Mouse (Mus musculus) MEL (cell line): ENCODE measurements around the gene Wasl. TPM values are rescaled to one million over a fixed set of nuclear protein-coding genes. Genes with fewer than 3 reads are reported as not detected.

ENCODE experiments used
- DNase-seq: peaks from one replicate; pipeline ENCODE4 v3.0.0; 2011; ENCODE audit warnings: low read depth, low spot score
- H3K27ac ChIP-seq: 2 replicates; pipeline ENCODE4 v1.5.1; 2012; ENCODE audit warnings: low read depth, mild to moderate bottlenecking, control low read depth, low read length, moderate library complexity; ENCODE audit not compliant: control insufficient read depth
- H3K27me3 ChIP-seq, 2 experiments: fragments of 150-350 bp in 1 of 2; sonication (generic) in 1 of 2; 2 replicates each; pipeline ENCODE4 v1.6.1; 2012; ENCODE audit warnings: low read length in 2 of 2, mild to moderate bottlenecking in 2 of 2, improper control_type of control experiment in 1 of 2, moderate library complexity in 1 of 2; ENCODE audit not compliant: insufficient read depth in 2 of 2, control insufficient read depth in 1 of 2
- H3K36me3 ChIP-seq, 2 experiments: 2 replicates each; pipeline ENCODE4 v1.6.1; 2012 to 2014; ENCODE audit warnings: low read length in 2 of 2, improper control_type of control experiment in 1 of 2, inconsistent platforms in 1 of 2, mild to moderate bottlenecking in 1 of 2; ENCODE audit not compliant: insufficient read depth in 2 of 2, control insufficient read depth in 1 of 2
- H3K4me1 ChIP-seq, 2 experiments: fragments of 150-350 bp in 1 of 2; sonication (generic) in 1 of 2; 2 replicates each; pipeline ENCODE4 v1.6.1; 2012; ENCODE audit warnings: low read length in 2 of 2, improper control_type of control experiment in 1 of 2, mild to moderate bottlenecking in 1 of 2; ENCODE audit not compliant: insufficient read depth in 2 of 2, control insufficient read depth in 1 of 2
- H3K4me3 ChIP-seq, 2 experiments: fragments of 150-350 bp in 1 of 2; sonication (generic) in 1 of 2; 2 replicates each; pipeline ENCODE4 v1.5.1; 2012; ENCODE audit warnings: low read depth in 2 of 2, low read length in 2 of 2, mild to moderate bottlenecking in 2 of 2, moderate library complexity in 2 of 2, control low read depth in 1 of 2, improper control_type of control experiment in 1 of 2; ENCODE audit not compliant: control insufficient read depth in 1 of 2, insufficient read depth in 1 of 2
- H3K79me2 ChIP-seq: 2 replicates; pipeline ENCODE4 v1.6.1; 2012; ENCODE audit warnings: mild to moderate bottlenecking, low read length, moderate library complexity; ENCODE audit not compliant: control insufficient read depth, poor library complexity, insufficient read depth
- H3K9ac ChIP-seq: 2 replicates; pipeline ENCODE4 v1.6.1; 2012; ENCODE audit warnings: low read depth, mild to moderate bottlenecking, control low read depth, low read length, moderate library complexity; ENCODE audit not compliant: control insufficient read depth, poor library complexity, severe bottlenecking
- H3K9me3 ChIP-seq: fragments of 150-350 bp; sonication (generic); replicated peaks from 2 replicates; pipeline ENCODE4 v1.6.1; 2012; ENCODE audit warnings: mild to moderate bottlenecking, low read length, improper control_type of control experiment, moderate library complexity; ENCODE audit not compliant: insufficient read depth
- BHLHE40 ChIP-seq: IDR thresholded peaks from 2 replicates; pipeline ENCODE4 v1.6.1; 2012; ENCODE audit warnings: low read depth, mild to moderate bottlenecking, inconsistent platforms, low read length, improper control_type of control experiment, borderline replicate concordance
- CHD1 ChIP-seq: IDR thresholded peaks from 2 replicates; pipeline ENCODE4 v1.6.1; 2012; ENCODE audit warnings: low read depth, mild to moderate bottlenecking, inconsistent platforms, low read length, improper control_type of control experiment
- E2F4 ChIP-seq: IDR thresholded peaks from 2 replicates; pipeline ENCODE4 v1.6.1; 2011; ENCODE audit warnings: low read depth, low read length, improper control_type of control experiment, borderline replicate concordance
- ELF1 ChIP-seq: IDR thresholded peaks from 2 replicates; pipeline ENCODE4 v1.6.1; 2014; ENCODE audit warnings: low read depth, mild to moderate bottlenecking, inconsistent platforms, low read length, improper control_type of control experiment, moderate library complexity
- ETS1 ChIP-seq: IDR thresholded peaks from 2 replicates; pipeline ENCODE4 v1.6.1; 2012; ENCODE audit warnings: low read depth, mild to moderate bottlenecking, inconsistent platforms, low read length, improper control_type of control experiment, moderate library complexity
- JUND ChIP-seq: IDR thresholded peaks from 2 replicates; pipeline ENCODE4 v1.6.1; 2011; ENCODE audit warnings: low read depth, mild to moderate bottlenecking, improper control_type of control experiment, low read length
- KAT2A ChIP-seq: conservative IDR thresholded peaks from 2 replicates; pipeline ENCODE4 v1.6.1; 2012; ENCODE audit warnings: low read depth, low read length, improper control_type of control experiment, inconsistent platforms
- MAX ChIP-seq: IDR thresholded peaks from 2 replicates; pipeline ENCODE4 v1.6.1; 2011; ENCODE audit warnings: low read length, improper control_type of control experiment
- MEF2A ChIP-seq: IDR thresholded peaks from 2 replicates; pipeline ENCODE4 v1.6.1; 2014; ENCODE audit warnings: low read depth, mild to moderate bottlenecking, inconsistent platforms, low read length, improper control_type of control experiment; ENCODE audit not compliant: poor library complexity, insufficient replicate concordance, severe bottlenecking; ENCODE audit errors: extremely low read depth
- MXI1 ChIP-seq: IDR thresholded peaks from 2 replicates; pipeline ENCODE4 v1.6.1; 2011; ENCODE audit warnings: mild to moderate bottlenecking, low read depth, low read length, improper control_type of control experiment
- MYB ChIP-seq: IDR thresholded peaks from 2 replicates; pipeline ENCODE4 v1.6.1; 2011; ENCODE audit warnings: mild to moderate bottlenecking, low read depth, low read length, improper control_type of control experiment
- NELFE ChIP-seq: IDR thresholded peaks from 2 replicates; pipeline ENCODE4 v1.6.1; 2011; ENCODE audit warnings: low read depth, low read length, improper control_type of control experiment
- NRF1 ChIP-seq: IDR thresholded peaks from 2 replicates; pipeline ENCODE4 v1.6.1; 2014; ENCODE audit warnings: low read depth, mild to moderate bottlenecking, inconsistent platforms, low read length, improper control_type of control experiment, moderate library complexity; ENCODE audit not compliant: poor library complexity, insufficient read depth, severe bottlenecking
- POLR2A ChIP-seq, 2 experiments: IDR thresholded peaks; 2 replicates each; pipeline ENCODE4 v1.6.1; 2011 to 2012; ENCODE audit warnings: low read length in 2 of 2, mild to moderate bottlenecking in 2 of 2, control low read depth in 1 of 2, improper control_type of control experiment in 1 of 2, low read depth in 1 of 2, moderate library complexity in 1 of 2; ENCODE audit not compliant: control insufficient read depth in 1 of 2, insufficient read depth in 1 of 2, poor library complexity in 1 of 2
- POLR2AphosphoS2 ChIP-seq: IDR thresholded peaks from 2 replicates; pipeline ENCODE4 v1.6.1; 2011; ENCODE audit warnings: low read length, improper control_type of control experiment
- POLR2AphosphoS5 ChIP-seq: IDR thresholded peaks from 2 replicates; pipeline ENCODE4 v1.6.1; 2012; ENCODE audit warnings: low read depth, borderline replicate concordance, mild to moderate bottlenecking, inconsistent platforms, low read length, moderate library complexity, mixed read lengths
- RAD21 ChIP-seq: IDR thresholded peaks from 2 replicates; pipeline ENCODE4 v1.6.1; 2011; ENCODE audit warnings: mild to moderate bottlenecking, low read depth, low read length, improper control_type of control experiment
- RCOR1 ChIP-seq: IDR thresholded peaks from 2 replicates; pipeline ENCODE4 v1.6.1; 2012; ENCODE audit warnings: low read depth, mild to moderate bottlenecking, inconsistent platforms, low read length, improper control_type of control experiment
- SIN3A ChIP-seq: IDR thresholded peaks from 2 replicates; pipeline ENCODE4 v1.6.1; 2012; ENCODE audit warnings: low read length, improper control_type of control experiment, inconsistent platforms
- SMC3 ChIP-seq: IDR thresholded peaks from 2 replicates; pipeline ENCODE4 v1.6.1; 2011; ENCODE audit warnings: low read depth, low read length, improper control_type of control experiment
- TAL1 ChIP-seq: IDR thresholded peaks from 2 replicates; pipeline ENCODE4 v1.6.1; 2012; ENCODE audit warnings: mild to moderate bottlenecking, inconsistent platforms, low read length, moderate library complexity, mixed read lengths
- TCF12 ChIP-seq: IDR thresholded peaks from 2 replicates; pipeline ENCODE4 v1.6.1; 2014; ENCODE audit warnings: low read depth, mild to moderate bottlenecking, inconsistent platforms, low read length, improper control_type of control experiment, moderate library complexity
- USF1 ChIP-seq: IDR thresholded peaks from 2 replicates; pipeline ENCODE4 v1.6.1; 2014; ENCODE audit warnings: low read depth, mild to moderate bottlenecking, inconsistent platforms, low read length, improper control_type of control experiment, moderate library complexity
- USF2 ChIP-seq, 2 experiments: IDR thresholded peaks; 2 replicates each; pipeline ENCODE4 v1.6.1; 2011 to 2012; ENCODE audit warnings: improper control_type of control experiment in 2 of 2, low read length in 2 of 2, borderline replicate concordance in 1 of 2, inconsistent platforms in 1 of 2, low read depth in 1 of 2, mild to moderate bottlenecking in 1 of 2; ENCODE audit not compliant: insufficient read depth in 1 of 2
- ZC3H11A ChIP-seq: IDR thresholded peaks from 2 replicates; pipeline ENCODE4 v1.6.1; 2012; ENCODE audit warnings: low read depth, mild to moderate bottlenecking, inconsistent platforms, low read length, improper control_type of control experiment
- ZKSCAN1 ChIP-seq: IDR thresholded peaks from 2 replicates; pipeline ENCODE4 v1.6.1; 2012; ENCODE audit warnings: low read depth, mild to moderate bottlenecking, inconsistent platforms, low read length, improper control_type of control experiment, moderate library complexity
- ZMIZ1 ChIP-seq: IDR thresholded peaks from 2 replicates; pipeline ENCODE4 v1.6.1; 2012; ENCODE audit warnings: low read depth, mild to moderate bottlenecking, inconsistent platforms, low read length, improper control_type of control experiment, moderate library complexity
- ZNF384 ChIP-seq: IDR thresholded peaks from 2 replicates; pipeline ENCODE4 v1.6.1; 2012; ENCODE audit warnings: low read depth, mild to moderate bottlenecking, inconsistent platforms, low read length, improper control_type of control experiment
- polyA plus RNA-seq, 2 experiments: library from polyadenylated mRNA; stranded (reverse) in 1 of 2; unstranded in 1 of 2; fragments of >175 nt in 1 of 2; fragments of >200 nt in 1 of 2; gene quantifications; 2 replicates each; pipeline versions ENCODE4 v1.2.1 to v1.2.4; 2012; ENCODE audit warnings: low replicate concordance in 2 of 2, low read depth in 1 of 2; ENCODE audit not compliant: insufficient read length in 2 of 2, insufficient read depth in 1 of 2, missing spikeins in 1 of 2
- total RNA-seq: library from RNA; depleted of rRNA; stranded (reverse); fragments of 300-350 nt; gene quantifications from 2 replicates; pipeline ENCODE4 v1.2.3, GENCODE M21; 2012

The Wasl gene
- total and polyA plus RNA-seq, 3 experiments = 4.3 to 33.3 (median 9.5) TPM

- H3K9ac ChIP-seq = no peak overlapping the region
- TF ChIP-seq NELFE (no peak), ETS1 (no peak), JUND (no peak), RCOR1 (no peak), POLR2AphosphoS5 (no peak), SMC3 (no peak), MXI1 (no peak), TCF12 (no peak), MAX (no peak), ZNF384 (no peak), POLR2A (IDR thresholded peaks at IDR 0.05; ENCODE audit: control insufficient read depth in 1 of 2, insufficient read depth in 1 of 2, low read depth in 1 of 2, low read length in 2 of 2, poor library complexity in 1 of 2) (no peak), BHLHE40 (no peak), ZMIZ1 (no peak), ZC3H11A (no peak), KAT2A (no peak), USF1 (no peak), CHD1 (no peak), E2F4 (no peak)
- no peak overlapping the region for H3K4me3 ChIP-seq
- no peaks in the 10 kb centered on the region for H3K9me3 ChIP-seq
- no peaks in the 10 kb centered on the region; a peak in 1 of 4 replicates for H3K27me3 ChIP-seq
- no peaks in the 10 kb centered on the region for H3K36me3 ChIP-seq
- no peaks in the 10 kb centered on the region for H3K4me1 ChIP-seq
- no peaks in the 10 kb centered on the region for H3K79me2 ChIP-seq
- no peak for DNase-seq
- H3K27ac ChIP-seq = no peak overlapping the region
Observed at GRCm38 (mm10) chr6:24683113-24683512, 18.3 kb upstream of the Wasl start.

DNA sequence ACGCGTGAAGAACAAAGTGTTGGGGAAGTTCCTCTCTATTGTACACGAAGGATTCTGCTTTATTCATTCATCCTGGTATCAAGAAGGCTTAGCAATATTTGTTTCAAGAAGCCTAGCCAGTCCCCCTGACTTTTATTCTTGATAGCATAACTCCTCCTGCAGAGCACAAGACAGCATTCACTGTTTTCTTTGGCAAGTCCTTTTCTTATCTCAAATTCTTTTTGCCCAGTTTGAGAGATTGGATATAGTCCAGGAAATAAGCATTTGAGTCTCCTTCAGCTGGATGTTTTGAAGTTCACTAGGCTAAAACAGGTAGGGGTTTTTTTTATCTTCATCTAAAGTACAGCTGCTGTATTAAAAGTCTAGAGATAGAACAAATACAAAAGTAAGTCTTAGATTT is 3.0 kb upstream of the Wasl start:
- peaks cover 0 to 18% of the 10 kb centered on the region in 2 experiments; a peak in 2 of 4 replicates for H3K36me3 ChIP-seq
- H3K79me2 ChIP-seq = peaks cover 18% of the 10 kb centered on the region
- H3K27me3 ChIP-seq = no peaks in the 10 kb centered on the region
- DNase-seq = peak; percentile 75
- H3K9ac ChIP-seq = no peak overlapping the region
- no peaks in the 10 kb centered on the region for H3K9me3 ChIP-seq
- H3K4me1 ChIP-seq = peaks cover 4 to 13% of the 10 kb centered on the region in 2 experiments
- H3K4me3 ChIP-seq = no peak overlapping the region
- H3K27ac ChIP-seq = 0 out of 2 replicates have a peak overlapping the region, but pooled peaks have one; percentile 3
- TF ChIP-seq POLR2A (IDR thresholded peaks at IDR 0.05; ENCODE audit: control insufficient read depth in 1 of 2, insufficient read depth in 1 of 2, low read depth in 1 of 2, low read length in 2 of 2, poor library complexity in 1 of 2) (no peak), MYB (peak; percentile 28; the same call in 1 of the 2 replicates), ELF1 (no peak), ZC3H11A (0 out of 2 replicates have a peak, but pooled peaks have one; percentile 1), USF1 (no peak), ZKSCAN1 (no peak), MAX (no peak; the same call in none of the 2 replicates), KAT2A (0 out of 2 replicates have a peak, but pooled peaks have one; percentile 11), TAL1 (peak; percentile 34; the same call in 1 of the 2 replicates), RAD21 (no peak), SMC3 (no peak), USF2 (IDR thresholded peaks at IDR 0.05; ENCODE audit: borderline replicate concordance in 1 of 2, insufficient read depth in 1 of 2, low read depth in 1 of 2, low read length in 2 of 2) (no peak), MEF2A (0 out of 2 replicates have a peak, but pooled peaks have one; percentile 43), NELFE (no peak), BHLHE40 (no peak), SIN3A (peak; percentile 68), TCF12 (peak; percentile 73; the same call in 1 of the 2 replicates), ETS1 (peak; percentile 93), ZMIZ1 (no peak), NRF1 (no peak), ZNF384 (peak; percentile 44; the same call in 1 of the 2 replicates), POLR2AphosphoS2 (no peak)
